Mouse (Mus musculus) kidney, postnatal 36 days (tissue): ENCODE data around the gene Psenen.
A peak's percentile ranks its signal among the peaks of the same experiment; 100 is the strongest.

Source experiments
- DNase-seq, 2 experiments: peaks; one replicate each; pipeline ENCODE4 v3.0.0; 2021 to 2022; ENCODE audit warnings: mixed read lengths in 2 of 2

Psenen gene

DNA sequence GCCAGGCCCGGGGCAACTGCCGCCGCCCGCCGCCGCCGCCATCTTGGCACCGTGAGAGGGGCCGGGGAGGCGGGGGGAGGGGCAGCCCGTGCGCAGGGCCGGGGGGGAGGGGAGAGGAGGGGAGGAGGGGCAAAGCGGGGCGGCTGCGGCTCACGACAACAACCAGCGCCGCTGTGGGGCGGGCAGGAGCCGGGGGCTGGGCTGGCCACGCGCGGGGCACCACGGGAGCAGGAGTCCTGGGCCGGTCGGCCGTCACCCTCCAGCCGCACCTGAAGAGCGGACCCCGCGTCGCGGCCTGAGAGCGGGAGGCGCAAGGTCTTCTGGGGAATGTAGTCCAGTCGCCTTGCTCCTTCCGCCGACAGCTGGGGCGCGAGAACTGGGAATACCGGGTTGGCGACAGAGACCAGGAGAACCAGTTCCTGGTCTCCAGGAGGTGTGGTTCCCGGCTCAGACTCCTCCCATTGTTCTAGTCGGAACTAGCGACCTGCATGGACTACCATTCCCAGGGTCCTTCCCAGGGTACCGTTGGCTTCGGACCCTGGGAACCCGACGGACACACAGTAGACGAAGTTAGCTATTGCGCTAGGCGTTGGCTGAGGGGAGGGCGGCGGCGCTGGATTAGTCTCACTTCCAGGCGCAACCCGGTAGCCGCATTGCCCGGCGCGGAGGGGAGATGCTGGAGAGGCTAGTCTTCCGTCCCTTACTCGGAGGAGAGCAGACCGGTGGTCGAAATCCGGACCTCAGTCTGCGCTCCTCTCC is 25.4 kb upstream of the Psenen start, which contains the start of gene Kmt2b:
TSS of gene Kmt2b (minus strand) at position 51 of the 759 bp plus-strand sequence.
- peak; percentile 96 to 99 for DNase-seq

DNA sequence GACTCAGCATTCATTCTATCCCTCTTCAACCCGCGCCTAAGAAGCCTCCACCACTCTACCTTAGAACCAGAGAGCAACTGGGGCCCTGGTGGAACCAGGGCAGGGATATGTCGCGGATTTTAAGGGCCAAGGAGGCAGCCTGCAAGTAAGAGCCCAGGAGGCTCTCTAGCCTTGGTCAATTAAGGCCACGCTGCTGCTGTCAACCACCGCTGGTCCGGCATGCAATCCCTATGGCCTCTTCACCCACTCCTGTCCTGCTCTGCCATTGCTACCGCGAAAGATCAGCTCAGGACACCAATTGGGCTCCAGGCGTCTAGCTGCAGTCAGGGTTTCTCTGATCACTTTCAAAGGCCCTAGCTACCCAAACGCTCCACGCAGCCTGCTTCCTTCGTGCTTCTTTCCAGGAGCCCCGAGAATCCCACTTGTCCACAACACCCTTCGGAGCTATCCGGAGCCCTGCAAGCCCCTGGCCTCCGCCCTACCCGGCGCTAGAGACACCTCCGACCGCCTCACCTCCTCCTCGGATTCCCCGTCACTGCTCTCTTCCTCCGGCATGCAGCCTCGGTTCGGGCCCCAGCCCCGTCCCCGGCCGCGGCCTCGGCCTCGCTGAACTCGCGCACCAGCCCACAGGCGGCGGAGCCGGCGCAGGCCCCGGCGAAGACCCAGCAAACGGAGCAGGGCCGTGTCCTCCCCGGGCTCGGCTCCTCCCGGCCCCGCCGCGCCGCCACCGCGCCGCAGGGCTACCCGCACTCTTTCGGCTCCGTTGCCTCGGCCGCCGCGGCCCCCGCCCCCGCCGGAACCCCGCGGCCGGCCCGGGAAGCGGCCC is 24.6 kb upstream of the Psenen start:
- DNase-seq: peak; percentile 24 to 53

DNA sequence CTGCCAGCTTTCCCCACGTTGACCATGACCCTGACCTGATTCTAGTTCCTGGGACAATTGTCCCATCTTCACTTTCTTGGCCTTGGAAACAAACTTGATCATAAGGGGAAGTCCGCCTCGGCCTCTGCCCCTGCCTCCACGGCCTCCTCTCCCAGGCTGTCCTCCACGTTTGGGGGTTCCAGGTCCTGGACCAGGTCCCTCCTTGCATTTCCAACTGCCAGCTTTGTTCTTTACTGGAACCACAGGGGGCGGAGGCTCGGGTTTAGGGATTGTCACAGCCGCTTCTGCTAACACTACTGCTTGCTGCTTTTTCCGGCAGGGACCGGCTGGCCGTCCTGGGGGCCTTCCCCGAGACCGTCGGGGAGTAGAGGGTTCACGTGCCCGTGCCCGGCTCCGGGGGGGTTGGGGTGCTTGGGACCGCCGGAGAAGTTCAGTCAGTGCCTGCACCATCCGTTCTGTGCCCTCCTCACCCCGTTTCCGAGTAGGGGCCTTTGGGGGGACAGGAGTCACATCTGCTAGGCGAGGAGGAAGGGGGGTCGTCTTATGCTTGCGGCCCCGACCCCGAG is 23.1 kb upstream of the Psenen start:
- DNase-seq: no peak

DNA sequence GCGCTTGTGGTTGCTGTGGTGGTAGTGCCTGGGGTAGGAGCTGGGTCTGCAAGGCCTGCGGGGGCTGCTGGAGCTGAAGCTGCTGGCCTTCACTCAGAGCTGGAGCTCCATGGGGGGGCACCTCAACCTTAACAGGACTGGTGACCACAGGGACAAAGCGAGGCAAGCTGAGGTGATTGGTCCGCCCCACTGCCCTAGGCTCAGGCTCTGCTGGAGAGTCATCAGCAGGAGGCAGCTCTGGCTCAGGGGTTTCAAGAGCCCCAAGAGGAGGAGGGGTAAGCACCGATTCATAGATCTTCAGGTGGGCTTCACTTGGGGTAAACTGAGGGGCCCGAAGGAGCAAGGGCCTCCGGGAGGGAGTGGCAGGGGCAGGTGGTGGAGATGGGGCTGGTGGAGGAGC is 21.7 kb upstream of the Psenen start:
- DNase-seq: no peak

DNA sequence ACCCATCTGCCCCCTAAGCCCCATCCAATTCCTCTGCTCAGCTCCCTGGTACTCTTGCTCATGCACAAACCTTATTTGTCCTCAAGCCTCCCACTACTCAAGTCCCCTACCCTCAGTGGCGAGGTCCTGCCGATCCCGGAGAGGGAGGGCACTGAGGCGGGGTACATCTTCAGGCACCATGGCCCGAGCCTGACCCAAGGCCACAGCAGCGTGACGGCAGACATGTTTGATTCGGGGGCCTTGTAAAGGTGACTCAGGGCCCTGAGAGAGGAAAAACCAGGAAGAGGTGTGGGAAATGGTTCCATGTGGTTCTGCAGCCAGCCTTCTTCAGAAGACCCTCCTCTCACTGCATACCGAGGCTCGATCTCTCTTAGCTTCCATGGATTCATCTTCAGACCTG is 20.9 kb upstream of the Psenen start:
- no peak for DNase-seq

DNA sequence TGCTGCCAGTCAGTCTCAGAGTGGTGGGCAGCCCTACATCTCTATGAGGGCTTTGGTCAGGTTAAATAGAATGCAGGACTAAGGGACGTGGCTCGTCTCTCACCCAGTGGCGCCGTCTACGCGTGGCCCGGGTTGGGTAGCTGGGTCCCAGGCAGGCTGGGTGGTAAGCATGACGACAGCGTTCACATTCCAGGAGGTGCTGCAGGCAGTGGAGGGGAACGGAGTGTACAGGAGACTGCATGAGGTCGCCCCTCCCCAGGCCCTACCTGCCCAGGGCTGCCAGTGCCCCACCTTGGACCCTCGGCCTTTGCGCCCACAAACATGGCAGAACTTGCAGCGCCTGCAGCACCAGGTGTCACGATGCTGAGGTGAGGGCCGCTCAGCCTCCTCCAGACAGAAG is 18.1 kb upstream of the Psenen start:
- DNase-seq: peak in 1 of 2 experiments; percentile 27

DNA sequence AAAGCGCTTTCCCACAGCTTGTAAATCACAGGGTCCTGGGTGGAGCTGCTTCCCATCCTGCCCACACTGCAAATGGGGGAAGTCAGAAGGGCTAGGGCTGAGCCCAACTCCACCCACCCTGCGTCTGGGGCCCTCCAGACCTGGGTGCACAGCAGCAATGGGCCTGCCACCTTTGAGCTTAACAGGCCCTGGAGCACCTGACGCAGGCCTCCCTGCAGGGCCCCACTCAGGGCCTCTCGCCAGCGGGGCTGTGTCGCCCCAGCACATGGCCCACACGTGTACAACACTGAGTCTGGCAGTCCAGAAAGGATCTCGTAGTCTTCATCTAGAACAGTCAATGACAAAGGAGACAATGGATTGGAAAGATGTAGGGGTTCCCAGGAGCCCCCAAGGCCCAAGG is 16.5 kb upstream of the Psenen start:
- no peak for DNase-seq

DNA sequence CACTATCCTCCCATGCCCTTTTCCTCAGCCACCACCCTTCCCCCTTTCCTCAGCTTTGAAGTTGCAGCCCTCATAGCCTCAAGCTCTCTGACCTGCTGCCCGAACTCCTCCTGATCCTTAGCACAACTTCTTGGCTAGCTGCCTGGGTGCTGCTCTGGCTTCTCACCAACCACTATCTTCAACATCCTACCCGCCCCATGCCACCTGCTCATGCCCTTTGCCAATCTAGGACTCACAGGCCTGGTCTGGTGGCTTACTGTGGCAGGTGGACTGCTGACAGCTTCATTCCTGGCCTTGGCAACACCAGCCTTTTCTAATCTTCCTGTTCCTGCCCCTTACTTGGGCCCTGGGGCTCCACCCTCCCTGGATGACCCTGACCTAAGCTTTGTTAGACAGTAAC is 9.5 kb upstream of the Psenen start:
- peak; percentile 81 to 87 for DNase-seq

DNA sequence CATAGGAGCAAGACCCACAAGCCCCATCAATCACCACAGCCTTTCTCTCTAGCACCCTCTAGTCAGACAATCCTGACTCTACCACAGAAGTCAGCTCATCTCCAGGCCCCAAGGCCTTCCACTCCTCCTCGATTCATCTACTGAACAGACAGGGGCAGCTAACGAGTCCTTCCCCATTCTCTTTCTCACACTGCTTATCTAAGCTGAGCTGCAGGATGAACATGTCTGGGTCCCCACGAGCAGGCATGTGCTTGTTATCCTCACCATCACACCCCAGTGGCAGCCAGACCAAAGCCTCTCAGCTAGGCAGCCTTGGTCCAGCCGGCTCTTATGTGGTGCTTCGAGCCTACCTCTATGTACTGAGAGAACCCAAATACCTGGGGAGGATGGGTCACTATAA is 9.0 kb upstream of the Psenen start:
- DNase-seq: no peak

DNA sequence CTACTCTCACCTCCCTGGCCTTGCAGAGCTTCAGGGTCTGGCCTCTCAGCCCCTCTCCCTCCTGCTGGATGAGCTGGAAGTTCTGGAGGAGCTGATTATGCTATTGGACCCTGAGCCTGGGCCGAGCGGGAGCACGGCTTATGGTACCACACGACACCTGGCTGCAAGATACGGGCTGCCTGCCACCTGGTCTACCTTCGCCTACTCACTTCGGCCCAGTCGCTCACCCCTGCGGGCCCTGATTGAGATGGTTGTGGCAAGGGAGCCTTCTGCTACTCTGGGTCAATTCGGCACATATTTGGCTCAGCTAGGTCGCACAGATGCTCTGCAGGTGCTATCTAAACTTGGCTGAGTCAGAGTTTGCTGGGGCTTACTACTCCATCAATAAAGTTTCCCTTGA is 4.1 kb upstream of the Psenen start:
- DNase-seq: no peak

DNA sequence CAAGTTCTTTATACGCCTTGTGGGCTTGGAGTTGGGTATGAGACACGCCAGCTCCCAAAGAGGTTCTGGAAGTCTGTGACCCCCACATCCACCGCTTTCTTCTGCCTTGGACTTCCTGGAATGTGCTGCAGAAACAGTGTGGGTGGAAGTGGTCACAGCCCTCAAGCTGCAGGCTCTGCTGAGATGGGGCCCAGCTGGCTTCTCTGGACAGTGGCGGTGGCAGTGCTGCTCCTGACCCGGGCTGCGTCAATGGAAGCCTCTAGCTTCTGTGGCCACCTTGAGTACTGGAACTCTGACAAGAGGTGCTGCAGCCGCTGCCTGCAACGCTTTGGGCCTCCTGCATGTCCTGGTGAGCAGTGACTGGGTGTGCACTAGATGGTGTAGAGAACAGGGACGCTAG is 2.6 kb upstream of the Psenen start:
- no peak for DNase-seq

DNA sequence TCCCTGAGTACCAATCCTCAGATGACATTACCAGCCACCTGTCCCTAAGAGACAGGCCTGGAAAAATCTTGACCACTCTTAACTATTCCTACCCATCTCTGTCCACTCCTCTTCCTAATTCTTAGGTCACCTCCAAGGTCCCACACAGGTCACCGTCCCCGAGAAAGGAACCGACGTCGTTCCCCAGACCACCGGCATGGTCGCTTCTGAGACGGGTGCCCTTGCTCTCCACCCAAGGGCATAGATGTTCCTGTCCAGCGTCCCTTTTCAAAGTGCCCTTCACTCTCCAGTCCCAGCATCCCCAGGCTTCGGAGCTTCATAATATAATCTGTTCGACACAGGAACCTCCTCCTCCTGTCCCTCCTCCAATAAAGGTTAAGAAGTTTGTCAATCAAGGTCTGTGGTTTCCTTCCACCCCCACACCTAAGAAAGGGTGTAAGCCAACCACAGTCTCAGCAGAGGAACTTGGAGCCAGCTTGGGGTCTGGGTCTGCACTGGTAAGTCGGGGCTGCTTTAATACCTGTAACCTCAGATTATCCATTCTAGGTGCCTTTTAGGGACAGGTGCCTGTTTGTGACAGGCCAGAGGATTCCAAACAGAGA is 1.6 kb upstream of the Psenen start, which contains the start of gene Igflr1:
TSS of gene Igflr1 (plus strand) at position 458 of the 602 bp plus-strand sequence.
- DNase-seq: no peak

DNA sequence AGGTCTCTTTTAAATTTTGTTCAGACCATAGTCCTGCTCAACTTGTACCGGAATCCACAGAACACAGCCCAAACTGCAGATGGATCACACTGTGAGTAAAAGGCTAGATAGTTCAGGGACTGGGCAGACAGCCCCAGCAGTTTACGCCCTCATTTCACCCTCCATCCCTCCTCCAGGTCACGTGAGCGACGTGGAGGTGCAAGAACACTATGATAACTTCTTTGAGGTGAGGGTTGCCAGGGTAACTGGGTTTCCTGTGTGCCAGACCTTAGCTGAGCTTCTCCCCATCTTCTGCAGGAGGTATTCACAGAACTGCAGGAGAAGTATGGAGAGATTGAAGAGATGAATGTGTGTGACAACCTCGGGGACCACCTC is 466 bp upstream of the Psenen start:
- no peak for DNase-seq

DNA sequence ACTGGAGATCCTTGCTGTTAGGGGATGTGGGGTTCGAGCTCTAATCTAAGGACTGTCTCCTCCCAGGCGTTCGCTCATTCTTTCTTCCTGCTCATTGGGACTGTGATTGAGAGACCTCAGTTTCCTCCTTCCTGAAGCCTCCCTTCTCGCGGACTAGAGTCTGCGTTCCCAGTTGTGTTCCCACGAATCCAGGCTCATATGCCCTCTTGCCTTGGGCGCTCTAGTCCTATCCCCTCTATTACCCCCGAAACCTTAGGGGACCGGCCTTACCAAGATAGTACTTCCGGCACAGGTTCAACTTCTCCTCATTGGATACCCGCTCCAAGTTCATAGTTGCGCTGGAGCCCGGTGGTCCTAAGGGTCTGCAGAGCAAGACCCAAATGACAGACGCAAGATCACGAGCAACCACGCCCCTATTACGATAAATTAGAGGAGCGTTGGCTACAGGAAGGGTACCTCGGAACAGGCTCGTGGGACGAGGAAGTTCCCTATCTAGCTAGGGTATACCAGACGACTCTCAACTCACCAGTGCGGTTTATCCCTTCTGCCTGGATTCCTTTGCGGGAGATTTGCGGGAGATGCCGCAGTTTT is 806 bp downstream of the Psenen start:
- peak in 1 of 2 experiments; percentile 19 for DNase-seq

DNA sequence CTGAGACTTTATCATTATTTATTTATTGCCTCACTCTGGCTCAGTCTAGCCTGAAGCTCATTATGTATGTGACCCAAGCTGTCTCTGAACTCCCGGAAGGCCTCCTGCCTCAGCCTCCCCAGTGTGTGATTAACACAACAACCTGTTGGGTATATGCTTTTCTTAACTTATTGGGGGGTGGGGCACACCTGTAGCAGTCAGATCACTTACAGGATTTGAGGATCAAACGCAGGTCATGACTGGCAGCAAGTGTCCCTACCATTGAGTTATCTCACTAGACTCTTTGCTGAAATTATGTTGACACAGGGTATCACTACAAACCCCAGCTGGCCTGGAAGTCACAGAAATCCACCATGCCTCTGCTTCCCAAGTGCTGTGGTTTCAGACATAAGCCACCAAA is 3.1 kb downstream of the Psenen start:
- no peak for DNase-seq

DNA sequence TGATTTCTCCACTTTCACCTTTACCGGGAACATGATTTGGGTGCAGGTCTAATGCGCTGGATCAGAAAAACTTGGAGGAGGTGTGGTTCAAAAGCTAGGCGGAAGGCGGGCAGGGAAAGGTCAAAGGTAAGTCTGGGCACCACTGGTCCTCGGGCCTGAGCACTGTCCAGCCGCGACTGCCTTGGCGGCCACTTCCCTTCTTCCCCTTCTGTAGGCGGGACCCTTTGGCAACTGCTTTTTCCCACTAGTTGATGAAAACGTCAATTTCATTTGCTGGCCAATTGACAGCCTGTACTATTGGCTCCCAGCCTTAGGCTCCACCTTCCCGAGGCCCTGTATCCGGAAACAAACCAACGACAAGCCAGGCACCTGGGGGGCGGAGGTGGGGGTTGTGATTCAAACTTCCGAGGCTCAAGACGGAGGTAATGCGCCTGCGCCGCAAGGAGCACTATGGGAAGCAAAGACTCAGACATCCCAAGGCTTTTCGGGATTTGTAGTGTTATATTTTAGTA is 3.9 kb downstream of the Psenen start, which contains the start of gene Lin37:
TSS of gene Lin37 (minus strand) at position 396 of the 512 bp plus-strand sequence.
- DNase-seq: peak; percentile 98 to 100

DNA sequence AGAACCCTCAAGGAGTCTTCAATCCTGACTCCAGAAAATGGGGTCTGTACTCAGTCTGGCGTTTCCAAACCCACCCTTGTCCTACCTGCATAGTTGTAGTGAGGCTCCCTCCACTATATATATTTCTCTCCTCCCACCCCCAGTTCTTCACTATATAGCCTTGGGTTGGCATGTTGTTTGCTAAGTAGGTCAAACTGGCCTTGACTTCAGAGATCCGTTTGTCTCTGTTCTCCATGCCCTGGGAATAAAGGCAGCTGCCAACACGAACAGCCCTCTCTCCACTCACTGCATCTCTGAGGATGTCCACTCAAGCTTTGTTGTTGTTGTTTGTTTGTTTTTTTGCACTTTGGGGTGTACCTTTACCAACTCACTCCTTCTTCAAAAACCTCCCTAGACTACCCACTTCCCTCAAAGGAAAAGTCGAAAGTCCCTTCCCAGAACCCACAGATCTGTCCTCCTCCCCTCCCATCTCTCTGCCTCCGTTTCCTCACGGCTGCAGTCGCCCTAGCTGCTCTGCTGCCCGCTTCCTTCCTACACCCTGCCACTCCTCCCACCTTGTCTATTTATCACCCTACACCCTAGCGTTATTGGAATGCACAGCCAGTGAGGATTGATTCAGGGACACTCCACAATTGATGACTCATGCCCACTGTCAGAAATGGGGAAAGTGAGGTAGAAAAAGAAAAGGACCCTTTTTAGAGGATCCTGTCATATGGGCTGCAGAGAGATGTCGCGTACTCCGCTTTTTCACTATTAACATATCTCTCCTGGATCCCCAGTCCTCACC is 4.6 kb downstream of the Psenen start:
- no peak for DNase-seq

DNA sequence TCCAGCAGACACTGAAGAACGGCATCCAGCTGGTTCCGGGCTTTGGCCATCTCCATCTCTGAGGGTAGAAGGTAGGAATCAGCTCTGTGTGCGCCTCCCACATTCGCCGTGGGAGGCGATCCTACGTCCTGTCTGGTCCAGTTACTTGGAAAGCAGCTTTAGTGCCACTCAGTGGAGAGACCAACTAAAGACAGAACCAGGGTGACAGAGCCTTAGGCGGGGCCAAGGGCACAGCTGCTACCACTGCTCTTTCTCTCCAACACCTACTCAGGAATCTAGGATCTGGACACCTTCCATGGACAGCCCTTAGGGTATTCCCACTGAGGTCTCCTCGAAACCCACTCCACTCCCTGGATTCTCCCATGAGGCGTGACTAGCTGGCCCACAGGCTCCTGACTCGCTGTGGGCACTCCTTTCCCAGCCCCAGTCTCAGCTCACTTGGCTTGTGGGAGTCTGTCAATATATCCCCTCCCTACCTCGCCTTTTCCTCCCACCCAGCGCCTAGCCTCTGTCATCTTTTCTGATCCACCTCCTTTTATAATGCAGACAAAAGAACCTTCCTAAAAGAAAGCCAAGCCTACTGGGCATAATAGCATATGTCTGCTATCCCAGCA is 5.4 kb downstream of the Psenen start:
- no peak for DNase-seq

DNA sequence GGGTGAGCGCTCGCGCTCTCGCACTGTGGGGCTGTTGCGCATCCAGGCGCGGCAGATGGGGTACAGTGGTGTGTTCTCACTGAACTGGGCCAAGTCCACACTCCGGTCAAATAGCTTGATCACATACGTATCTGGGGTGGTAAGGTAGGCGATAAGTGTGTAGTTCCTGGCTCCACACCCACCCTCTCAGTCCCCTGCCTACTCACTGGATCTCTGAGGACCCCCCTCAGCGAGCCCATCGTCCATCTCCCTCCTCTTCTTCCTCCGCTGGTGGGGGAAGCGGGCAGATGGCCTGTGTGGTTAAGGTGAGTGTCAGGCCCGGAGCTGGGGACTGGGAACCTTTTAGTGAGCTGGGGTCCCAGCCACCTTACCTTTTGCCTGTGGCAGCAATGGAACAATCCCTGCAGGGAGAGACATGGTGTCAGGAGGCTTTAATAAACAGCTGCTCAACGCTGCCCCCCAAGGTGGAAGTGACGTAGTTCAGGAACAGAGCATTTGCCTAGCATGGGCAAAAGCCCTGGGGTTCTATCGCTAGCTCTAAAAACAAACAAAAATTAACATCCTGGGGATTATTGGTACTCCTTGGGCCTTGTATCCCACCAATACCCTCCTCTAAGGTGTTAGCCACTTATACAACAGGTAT is 6.4 kb downstream of the Psenen start:
- peak in 1 of 2 experiments; percentile 54 for DNase-seq

DNA sequence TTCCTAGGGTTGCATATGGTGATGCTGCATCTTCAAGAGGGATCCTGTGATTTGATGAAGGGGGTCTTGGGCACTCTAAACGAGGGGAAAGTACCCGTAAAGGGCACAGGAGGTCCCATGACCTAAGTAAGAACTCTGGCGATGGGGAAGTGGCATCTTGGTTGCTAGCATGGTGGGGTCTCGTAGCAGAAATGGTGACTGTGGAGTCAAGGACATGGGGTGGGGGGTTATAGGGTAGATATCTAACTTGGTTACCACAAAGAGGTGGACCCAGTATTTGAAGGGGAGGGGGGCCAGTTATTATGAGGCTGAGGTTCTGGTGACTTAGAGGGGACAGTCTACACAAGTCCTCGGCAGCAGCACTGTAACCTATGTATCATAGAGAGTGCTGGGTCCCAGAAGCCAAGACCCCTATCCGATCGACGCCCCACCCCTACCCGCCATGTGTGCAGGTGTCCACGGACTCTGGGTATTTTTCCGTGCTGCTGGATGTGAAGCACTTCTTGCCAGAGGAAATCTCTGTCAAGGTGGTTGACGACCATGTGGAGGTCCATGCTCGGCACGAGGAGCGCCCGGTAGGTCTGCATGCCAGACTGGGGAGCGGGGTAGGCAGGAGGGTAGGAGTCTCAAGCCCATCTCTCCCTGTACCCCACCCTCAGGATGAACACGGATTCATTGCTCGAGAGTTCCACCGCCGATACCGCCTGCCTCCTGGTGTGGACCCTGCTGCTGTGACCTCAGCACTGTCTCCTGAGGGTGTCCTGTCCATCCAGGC is 9.4 kb downstream of the Psenen start:
- no peak for DNase-seq
